Mouse (Mus musculus) cerebellum, adult 11-12 months (tissue): Measurements from ENCODE around the gene Gipc3.

Source experiments
- DNase-seq: peaks from one replicate; pipeline ENCODE4 v3.0.0; 2022

Gene Gipc3

DNA sequence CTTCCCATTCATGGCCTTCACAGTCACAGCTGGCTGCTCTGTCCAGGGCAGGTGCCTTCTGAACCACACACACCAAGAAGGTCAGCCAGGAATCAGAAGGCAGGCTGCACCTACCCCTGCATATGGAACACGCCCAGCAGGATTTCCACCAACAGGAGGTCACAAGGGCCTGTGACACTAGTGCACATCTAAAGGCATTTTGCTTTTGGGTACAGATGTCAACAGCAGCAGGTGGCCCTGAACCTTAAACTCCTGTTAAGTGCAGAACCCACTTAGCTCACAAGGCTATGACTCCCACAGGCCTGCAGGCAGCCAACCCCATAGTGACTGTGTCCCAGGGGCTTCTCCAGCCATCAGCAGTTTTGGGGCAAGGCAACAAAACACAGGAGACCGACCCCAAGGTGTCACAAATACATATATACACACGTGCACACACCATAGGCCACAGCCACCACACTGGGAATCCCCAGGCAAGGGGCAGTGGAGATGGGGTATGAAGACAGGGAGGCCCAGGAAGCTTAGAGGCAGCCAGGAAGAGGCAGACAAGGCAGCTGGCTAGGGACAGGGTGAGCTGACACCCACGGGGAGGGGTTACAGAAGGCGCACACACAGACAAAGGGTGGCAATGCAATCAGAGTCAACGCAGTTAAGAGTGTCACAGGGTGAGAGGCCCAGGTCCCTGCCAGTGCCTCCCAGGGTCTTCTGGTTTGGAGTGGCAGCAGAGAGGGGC lies 23.6 kb upstream of the Gipc3 start:
- DNase-seq, result no peak

GRCm38 (mm10) chr10:81365672-81366476 lies 22.8 kb upstream of the Gipc3 start, which contains the start of gene 4930404N11Rik:
4930404N11Rik (minus strand) TSS chr10:81365816.
- no peak for DNase-seq

GRCm38 (mm10) chr10:81365073-81365472 lies 22.0 kb upstream of the Gipc3 start:
- no peak for DNase-seq

GRCm38 (mm10) chr10:81364666-81365065 lies 21.6 kb upstream of the Gipc3 start:
- DNase-seq, result no peak

- DNase-seq, result no peak
Observed at GRCm38 (mm10) chr10:81363436-81364346, 20.6 kb upstream of the Gipc3 start.

DNA sequence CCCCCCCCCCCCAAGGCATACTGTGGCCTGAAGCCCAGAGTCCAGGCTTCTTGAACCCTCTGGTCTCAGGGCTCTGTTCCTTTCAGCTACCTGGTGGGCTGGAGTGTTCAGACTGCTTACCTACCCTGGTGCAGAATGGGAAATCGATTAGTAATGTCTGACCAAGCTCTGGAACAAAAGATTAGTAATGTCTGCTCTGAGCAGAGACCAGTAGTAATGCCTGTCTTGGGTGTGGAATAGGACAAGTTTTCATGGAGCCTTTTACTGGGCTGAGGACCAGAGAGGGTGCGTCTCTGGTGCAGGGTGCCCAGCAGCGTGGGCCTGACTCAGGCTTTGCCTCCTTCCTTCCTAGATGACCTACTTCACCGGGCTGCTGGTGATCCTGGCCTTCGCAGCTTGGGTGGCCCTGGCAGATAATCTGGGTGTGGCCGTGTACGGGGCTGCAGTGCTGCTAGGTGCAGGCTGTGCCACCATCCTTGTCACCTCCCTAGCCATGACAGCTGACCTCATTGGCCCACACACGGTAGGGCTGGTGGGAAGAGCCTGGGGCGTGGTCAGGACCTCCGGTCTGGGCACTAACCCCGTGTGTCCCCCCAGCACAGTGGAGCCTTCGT lies 19.4 kb upstream of the Gipc3 start:
- no peak for DNase-seq

GRCm38 (mm10) chr10:81360721-81361120 lies 17.7 kb upstream of the Gipc3 start:
- DNase-seq, result no peak

DNA sequence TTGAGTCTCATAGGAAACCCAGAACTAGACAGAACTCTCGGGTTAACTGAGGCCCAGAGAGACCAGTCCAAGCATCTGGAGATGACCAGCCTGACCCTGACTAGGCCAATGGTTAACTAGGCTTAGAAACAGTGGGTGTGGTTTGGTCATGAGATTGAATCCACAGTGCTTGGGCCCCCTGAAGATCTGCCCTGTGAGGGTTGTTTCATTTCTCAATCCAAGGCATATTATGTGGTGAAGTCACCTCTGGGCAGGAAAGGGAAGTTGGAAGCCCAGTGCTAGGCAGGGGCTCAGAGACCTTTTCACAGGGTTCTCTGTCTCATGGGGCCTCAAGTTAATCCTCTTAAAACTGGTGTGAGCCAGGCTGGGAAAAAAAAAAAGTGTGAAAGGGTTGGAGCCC lies 15.8 kb upstream of the Gipc3 start:
- DNase-seq, result no peak

GRCm38 (mm10) chr10:81358209-81358608 lies 15.1 kb upstream of the Gipc3 start:
- peak; percentile 60 for DNase-seq

DNA sequence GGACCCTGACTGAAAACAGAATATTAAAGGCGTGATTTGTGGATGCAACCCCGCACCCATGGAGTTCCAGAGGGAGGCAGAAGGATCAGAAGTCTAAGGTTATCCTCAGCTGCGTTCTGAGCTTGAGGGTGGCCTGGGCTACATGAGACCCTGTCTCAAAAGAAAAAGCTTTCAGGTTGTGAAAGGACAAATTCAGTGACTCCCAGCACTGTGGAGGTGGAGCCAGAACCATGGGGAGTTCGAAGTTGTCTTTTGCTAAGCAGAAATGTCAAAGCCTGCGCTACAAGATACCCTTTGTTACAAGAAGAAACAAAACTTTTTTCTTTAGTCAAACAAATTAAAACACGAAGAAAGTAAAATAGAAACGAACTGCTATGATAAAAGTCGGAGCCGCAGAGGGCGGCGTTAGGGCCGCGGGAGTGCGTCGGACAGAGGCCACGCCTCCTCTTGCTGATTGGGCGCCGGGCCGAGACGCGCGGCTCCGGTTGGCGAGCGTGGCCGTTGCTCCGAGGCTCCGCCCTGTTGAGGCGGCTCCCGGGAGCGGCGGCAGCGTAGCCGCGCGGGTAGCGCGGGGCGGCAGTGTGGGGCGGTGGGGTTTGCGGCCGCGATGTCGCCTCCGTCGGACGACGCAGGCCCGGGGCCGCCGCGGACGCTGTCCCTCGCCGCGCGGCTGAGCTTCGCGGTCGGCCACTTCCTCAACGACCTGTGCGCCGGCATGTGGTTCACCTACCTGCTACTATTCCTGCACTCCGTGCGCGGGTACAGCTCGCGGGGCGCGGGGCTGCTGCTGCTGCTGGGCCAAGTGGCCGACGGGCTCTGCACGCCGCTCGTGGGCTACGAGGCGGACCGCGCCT lies 14.2 kb upstream of the Gipc3 start, which contains the start of gene Mfsd12:
Mfsd12 (plus strand) TSS at position 501 of the 854 bp plus-strand sequence.
- DNase-seq, result peak; percentile 89

- peak; percentile 45 for DNase-seq
Observed at GRCm38 (mm10) chr10:81356352-81356990, 13.4 kb upstream of the Gipc3 start.

DNA sequence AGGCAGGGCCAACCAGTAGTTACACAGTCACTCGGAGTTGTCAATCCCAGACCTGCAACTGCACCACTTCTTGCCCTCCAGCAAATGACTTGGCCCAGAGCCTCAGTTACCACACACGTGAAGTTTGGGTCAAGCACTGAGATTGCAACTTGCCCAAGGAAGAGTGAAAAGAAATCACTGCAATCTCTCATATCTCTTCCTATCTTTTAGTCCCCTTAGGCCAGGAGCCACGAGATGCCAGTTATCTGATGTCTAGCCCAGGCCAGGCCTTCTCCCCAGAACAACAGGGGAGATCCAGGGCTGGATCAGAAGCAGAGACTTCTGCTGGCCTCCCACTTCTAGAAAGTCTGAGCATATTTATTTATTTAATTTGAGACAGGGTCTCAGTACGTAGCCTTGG lies 12.5 kb upstream of the Gipc3 start:
- DNase-seq, result no peak

DNA sequence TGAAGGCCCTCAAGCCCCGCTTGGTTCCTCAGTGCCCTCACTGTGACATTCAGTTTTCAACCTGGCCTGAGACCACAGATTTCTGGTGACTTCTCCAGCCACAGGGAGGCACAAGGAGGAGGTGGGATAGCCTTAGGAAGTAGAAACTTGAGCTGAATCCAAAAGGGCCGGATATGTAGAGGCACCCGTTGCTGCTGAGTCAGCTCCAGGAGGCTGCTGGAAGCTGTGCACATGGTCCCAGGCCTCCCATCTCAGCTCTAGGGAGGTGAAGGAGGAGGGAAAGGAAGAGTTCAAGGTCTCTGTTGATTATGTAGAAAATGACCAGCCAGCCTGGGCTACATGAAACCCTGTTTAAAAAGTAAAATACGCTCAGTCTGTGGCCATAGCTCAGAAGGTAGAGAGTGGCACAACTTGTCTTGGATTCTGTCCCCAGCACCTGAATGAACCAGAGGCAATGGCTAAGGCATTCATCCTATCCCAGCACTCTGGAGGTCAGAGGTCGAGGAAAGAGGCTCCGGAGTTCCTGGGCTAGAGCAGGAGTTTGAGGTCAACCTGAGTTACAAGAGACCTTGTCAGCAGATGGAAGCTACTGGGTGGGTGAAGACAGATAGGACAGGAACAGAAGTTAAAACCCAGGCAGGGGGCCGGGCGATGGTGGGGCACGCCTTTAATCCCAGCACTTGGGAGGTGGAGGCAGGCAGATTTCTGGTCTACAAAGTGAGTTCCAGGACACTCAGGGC lies 11.8 kb upstream of the Gipc3 start:
- DNase-seq, result peak; percentile 40

GRCm38 (mm10) chr10:81351678-81352291 lies 8.7 kb upstream of the Gipc3 start:
- peak; percentile 30 for DNase-seq

DNA sequence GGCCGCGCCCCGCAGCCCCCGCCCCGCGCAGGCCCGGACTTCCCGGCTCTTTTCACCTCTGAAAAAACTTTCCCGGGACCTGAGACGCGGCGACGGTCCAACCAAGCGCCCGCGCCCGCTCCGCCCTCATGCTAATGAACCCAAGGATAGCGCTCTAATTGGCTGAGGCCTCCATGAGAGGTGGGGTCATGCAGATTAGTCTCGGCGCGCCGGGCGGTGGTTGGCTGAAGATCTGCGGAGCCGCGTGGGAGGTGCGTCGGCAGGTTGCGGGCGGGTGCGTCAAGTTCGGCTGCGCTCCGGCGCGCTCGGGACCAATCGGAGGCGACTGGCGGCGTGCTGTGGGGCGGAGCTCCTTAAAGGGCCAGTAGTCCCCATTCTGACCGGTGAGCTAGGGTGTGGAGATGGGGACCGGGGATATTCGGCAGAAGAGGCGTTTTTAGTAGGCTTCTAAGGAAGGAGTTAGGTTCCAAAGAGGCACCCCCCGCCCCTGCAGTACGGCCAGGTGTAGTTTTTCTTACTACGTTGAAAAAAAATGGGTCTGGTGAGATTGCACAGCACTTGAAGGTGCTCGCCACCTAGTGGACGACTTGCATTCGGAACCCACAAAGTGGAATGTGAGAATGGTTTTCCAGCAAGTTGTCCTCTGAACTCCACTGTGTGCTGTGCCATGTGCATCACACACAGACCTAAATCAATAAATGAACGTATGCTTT lies 7.4 kb upstream of the Gipc3 start, which contains the start of gene Hmg20b:
Hmg20b (minus strand) TSS at position 130 of the 713 bp plus-strand sequence.
- peak; percentile 99 for DNase-seq

DNA sequence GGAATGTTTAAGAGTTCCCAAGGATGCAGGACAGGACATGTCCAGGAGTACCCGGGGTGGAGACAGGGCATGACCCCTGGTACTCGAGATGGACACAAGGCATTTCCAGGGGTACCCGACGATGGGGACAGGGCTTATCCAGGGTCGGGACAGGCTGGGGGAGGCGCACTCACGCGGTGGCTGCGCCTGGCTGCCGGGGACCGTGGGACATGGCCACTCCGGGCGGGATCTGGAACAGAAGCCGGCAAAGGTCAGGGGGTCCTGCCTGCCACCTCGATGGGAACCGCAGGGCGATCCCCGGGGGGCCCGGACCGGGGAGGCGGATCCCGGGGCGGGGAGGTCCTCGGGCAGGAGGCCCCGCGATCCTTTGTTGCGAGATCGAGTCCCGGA lies 6.9 kb upstream of the Gipc3 start:
- DNase-seq, result no peak

- peak; percentile 66 for DNase-seq
Observed at GRCm38 (mm10) chr10:81349146-81349545, 6.1 kb upstream of the Gipc3 start.

- peak; percentile 46 for DNase-seq
Observed at GRCm38 (mm10) chr10:81346453-81347067, 3.5 kb upstream of the Gipc3 start.

- peak; percentile 27 for DNase-seq
Observed at GRCm38 (mm10) chr10:81345162-81345534, 2.1 kb upstream of the Gipc3 start.
